Mouse (Mus musculus): ENCODE measurements around the gene Fv1.

GRCm38 (mm10) chr4:147869238-147869637 is 459 bp downstream of the Fv1 start:
- TF ChIP-seq CTCF (IDR thresholded peaks at IDR 0.05; ENCODE audit: low read depth) = no peak
- no peak for TF ChIP-seq EP300 (optimal IDR thresholded peaks at IDR 0.05)

Measured in stomach, postnatal 0 days (tissue).